Mouse (Mus musculus): ENCODE data around the gene Rptor.

The Rptor gene

DNA sequence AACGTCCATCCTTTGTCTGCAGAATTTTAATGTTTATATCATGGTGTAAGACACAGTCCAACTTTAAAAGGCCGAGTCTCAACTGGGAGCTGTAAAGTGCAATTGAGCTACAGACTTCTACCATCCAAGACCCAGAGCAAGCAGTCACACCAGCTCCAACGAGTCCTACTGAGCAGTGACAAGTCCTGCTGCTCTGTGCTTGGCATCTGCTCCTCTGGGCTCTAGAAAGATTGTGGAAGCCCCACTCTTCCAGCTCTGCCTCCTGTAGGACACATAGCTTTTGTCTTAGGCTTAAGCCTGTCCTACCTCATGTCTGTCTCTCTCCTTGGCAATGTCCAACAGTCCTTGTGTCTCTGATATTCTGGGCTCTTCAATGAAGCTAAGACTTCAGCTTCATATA is 84.6 kb downstream of the Rptor start:
- ChIA-PET CTCF (interaction anchor here in 2 of 4 experiments (0.7 to 1.3 kb wide), 2 partner anchors 8 to 139 kb away, joined by 3 read pairs; no protein-coding TSS in a partner anchor), POLR2A (interaction anchor here in 3 of 4 experiments (0.6 to 2.8 kb wide), 8 partner anchors 10 to 1151 kb away, joined by 3 to 9 read pairs (median 3); no protein-coding TSS in a partner anchor)

DNA sequence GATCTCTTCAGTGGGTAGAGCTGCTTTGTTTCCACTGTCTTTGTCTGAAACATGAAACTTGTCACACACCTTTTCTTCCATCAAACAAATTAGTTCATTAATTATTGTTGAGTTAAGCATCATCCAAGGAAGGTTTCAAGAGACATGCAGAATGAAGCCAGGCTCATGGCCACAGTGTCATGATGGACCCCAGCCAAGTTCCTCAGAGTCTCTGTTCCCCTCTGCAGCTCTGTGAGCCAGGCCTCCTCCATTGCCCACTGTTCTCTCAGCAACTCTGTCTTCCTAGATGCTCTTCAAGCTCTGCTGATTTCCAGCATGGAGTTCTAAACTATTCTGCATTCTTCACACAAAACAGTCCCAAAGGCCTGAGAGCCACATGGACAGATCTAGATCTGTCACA is 85.3 kb downstream of the Rptor start:
- POLR2A ChIA-PET = interaction anchor here in 1 of 4 experiments (0.7 to 2.8 kb wide), 3 partner anchors 10 to 51 kb away, joined by 3 to 9 read pairs (median 5); no protein-coding TSS in a partner anchor
- CTCF ChIA-PET = no interaction called here

DNA sequence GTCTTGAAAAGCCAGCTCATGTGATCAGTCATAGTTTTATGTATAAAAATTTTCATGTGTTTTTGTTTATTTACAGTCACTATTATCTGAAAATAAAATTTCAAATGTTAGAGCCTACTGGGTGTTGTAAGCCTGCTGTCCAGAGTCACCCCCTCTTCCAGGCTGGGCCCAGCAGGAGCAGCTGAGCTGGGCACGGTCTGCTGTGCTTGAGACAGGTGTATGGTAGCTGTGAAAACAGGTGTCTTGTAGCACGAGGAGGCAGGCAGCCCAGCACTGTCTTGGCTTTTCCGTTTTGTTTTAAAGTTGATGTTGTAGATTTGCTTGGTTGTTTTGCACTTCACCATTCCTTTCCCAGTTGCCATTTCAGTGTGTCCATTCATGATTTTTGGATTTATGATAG is 87.2 kb downstream of the Rptor start:
- CTCF ChIA-PET = interaction anchor here in 1 of 4 experiments (0.6 to 1.5 kb wide), 3 partner anchors 17 to 532 kb away, joined by 3 to 4 read pairs (median 3); no protein-coding TSS in a partner anchor
- POLR2A ChIA-PET = interaction anchor here in 3 of 4 experiments (0.6 to 1.9 kb wide), 10 partner anchors 12 to 384 kb away, joined by 3 to 4 read pairs (median 4); no protein-coding TSS in a partner anchor

DNA sequence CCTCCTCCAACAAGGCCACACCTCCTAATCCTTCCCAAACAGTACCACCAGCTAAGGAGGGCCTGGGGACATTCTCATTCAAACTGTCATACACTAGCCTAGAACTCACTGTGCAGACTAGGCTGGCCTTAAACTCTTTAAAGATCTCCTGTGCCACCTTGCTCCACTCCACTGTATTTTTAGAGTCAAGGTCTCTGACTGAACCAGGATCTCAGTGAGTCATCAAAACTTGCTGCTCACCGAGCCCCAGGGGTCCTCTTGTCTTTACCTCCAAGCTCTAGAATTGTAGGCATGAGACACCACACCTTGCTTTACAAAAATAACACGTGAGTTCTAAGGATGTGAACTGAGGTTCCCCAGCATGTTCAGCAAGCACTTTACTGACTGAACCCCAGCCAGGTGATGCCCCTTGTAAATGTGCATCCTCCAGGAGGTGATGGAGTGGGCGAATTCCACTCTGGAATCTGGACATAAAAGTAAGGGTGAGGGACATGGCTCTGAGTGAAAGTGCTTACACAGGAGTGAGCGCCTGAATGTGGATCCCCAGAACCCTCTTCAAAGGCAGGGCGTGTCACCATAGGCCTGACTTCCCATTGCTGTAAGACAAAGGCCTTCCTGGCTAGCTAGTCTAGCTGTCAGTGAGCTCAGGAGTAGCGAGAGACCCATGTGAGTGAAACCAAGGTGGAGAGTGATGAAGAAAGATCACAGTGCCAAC is 89.6 kb downstream of the Rptor start:
- ChIA-PET POLR2A (interaction anchor here in 2 of 4 experiments (0.5 to 2.6 kb wide), 10 partner anchors 13 to 133 kb away, joined by 3 to 11 read pairs (median 4); no protein-coding TSS in a partner anchor), CTCF (interaction anchor here in 2 of 4 experiments (0.6 to 1.3 kb wide), 2 partner anchors 10 to 1342 kb away, joined by 3 to 4 read pairs; no protein-coding TSS in a partner anchor)

DNA sequence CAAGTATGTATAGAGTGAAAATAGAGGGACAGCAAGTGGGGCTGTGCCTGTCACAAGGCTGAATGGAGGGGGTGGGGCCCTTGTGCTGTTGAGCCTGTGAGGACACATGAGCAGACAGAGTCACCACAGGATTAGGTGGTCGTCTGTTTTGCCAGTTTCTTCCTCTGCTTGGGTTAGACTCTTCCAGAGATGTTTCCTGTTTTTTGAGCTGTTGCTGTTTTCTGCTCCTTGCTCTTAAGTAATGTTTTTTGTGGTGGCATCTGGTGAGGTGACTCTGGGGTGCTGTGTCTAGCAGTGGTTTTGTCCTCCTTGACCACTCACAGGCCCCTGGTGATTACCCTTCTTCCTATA is 90.2 kb downstream of the Rptor start:
- ChIA-PET CTCF (interaction anchor here in 2 of 4 experiments (0.7 to 1.3 kb wide), 2 partner anchors 10 to 53 kb away, joined by 4 to 5 read pairs; no protein-coding TSS in a partner anchor), POLR2A (interaction anchor here in 2 of 4 experiments (0.6 to 2.6 kb wide), 10 partner anchors 13 to 134 kb away, joined by 3 to 11 read pairs (median 4); no protein-coding TSS in a partner anchor)

DNA sequence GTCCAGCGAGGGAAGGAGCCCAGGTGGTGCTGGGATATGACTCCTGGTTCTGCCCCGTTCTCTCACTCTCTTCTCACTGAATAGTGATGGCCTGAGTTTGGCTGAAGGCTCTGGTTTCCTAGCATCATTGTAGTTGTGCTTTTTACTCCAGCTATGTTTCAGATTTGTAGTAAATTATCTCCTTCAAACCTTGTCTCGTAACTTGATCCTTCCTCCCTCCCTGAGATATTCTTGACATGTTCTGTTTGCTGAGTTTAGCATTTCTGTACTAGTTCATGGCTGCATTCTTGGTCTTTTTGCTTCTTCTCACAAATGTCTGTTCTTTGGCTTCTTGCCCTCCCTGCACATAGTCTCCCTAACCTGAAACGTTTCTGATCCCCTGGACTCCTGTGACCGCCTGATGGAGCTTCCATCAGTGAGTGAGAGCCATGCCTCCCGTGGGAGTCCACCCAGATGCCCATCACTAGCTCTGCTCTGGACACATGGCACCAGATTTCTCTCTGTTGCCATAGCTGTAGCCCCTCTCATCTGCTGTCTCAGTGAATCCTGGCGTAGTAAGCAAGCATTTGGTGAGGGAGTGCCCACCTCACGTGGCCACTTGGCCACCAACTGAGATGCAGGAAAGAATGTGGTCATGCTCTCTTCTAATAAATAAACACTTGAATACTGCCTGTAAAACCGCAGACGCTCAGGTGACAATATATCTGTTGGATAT is 91.6 kb downstream of the Rptor start:
- CTCF ChIA-PET = interaction anchor here in 1 of 4 experiments (0.6 kb wide), 2 partner anchors 15 to 1759 kb away, joined by 3 to 4 read pairs; no protein-coding TSS in a partner anchor
- POLR2A ChIA-PET = interaction anchor here in 1 of 4 experiments (0.7 to 2.6 kb wide), 6 partner anchors 11 to 248 kb away, joined by 3 to 11 read pairs (median 4); partner anchors contain the start of gene Baiap2

DNA sequence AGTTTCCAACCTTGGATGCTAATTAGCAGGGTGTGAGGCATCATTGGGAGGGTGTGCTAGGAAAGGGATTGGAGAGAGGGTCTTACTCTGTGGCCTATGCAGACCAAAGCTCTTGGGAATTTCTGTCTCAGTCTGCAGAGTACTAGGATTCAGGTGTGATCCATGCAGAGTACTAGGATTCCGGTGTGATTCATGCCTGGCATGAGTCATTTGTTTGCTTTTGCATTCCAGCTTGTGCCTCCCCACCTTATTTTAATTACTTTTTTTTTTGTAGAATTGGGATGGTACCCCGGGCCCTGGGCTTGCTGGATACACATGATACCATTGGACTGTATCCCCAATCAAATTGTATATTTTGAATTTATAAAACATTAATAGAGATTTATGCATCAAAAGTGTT is 93.7 kb downstream of the Rptor start:
- ChIA-PET CTCF (no interaction called here), POLR2A (interaction anchor here in 2 of 4 experiments (0.6 to 0.7 kb wide), 2 partner anchors 28 to 1915 kb away, joined by 3 read pairs; no protein-coding TSS in a partner anchor)

DNA sequence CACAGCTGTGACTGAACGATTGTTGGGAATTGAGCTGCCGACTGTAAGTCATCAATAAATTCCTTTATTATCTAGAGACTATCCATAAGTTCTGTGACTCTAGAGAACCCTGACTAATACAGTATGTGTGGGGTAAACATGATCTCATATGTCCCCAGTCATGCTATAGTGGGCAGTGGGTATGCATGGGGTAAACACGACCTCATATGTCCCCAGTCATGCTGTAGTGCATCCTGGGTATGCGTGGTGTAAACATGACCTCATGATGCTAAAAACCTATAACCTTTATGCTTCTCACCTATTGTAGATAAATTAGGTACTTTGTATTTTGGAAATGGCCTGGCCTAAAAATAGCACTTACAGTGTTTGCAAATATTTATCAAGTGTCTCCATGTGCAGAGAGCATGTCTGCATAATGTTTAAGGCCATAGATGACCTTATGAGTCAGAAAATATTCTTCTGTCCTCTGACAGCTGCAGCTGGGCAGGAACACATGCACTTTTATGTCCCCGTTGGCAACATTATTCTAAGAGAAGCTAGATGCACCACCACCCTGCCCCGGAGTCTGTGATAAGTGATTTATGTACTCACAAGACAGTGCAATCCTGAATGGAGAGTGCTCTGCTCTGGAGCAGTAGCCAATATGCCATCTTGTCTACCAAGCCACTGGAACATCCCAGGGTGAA is 102.8 kb downstream of the Rptor start:
- CTCF ChIA-PET = no interaction called here
- POLR2A ChIA-PET = interaction anchor here in 2 of 4 experiments (0.7 to 1.7 kb wide), 3 partner anchors 12 to 133 kb away, joined by 3 to 5 read pairs (median 3); no protein-coding TSS in a partner anchor

DNA sequence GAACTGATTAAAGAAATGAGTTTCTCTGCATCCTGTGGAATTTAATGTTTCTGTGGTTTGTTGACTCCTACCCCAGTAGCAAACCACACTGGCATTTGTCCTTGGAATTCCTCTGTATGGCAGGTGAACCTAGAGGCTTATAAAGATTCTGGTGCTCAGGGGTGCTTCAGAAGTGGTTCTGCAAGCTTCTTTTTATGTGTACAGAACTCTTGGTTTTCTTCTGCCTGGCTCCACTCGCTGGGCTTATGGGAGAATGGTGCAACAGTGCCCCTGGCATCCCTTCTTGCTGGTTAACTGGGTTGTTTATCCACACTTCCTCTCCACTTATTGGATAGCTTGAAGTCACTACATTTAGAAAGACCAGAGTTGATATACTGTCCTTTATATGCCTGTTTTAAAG is 104.6 kb downstream of the Rptor start:
- POLR2A ChIA-PET = interaction anchor here in 2 of 4 experiments (0.6 to 1.7 kb wide), 5 partner anchors 9 to 67 kb away, joined by 3 to 5 read pairs (median 4); no protein-coding TSS in a partner anchor
- CTCF ChIA-PET = no interaction called here

DNA sequence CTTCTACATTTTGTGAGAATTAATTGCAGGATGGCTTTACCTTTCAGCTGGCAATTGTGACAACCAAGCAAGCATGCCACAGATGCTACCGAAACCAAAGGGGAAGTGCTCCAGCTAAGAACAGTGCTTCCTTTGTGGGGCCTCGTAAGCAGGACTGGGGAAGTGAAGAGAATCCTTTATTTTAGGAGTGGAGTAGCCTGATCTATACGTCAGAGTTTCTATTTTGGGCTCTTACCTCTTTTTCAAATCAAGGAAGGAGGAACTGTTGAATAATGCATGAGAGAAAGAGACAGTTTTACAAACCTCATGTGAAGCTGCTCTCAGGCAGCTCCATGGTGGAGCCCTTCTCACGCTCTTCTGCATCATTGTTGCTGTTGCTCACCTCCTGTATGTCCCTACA is 106.5 kb downstream of the Rptor start:
- ChIA-PET CTCF (interaction anchor here in 1 of 4 experiments (0.7 kb wide), 1 partner anchor 15 kb away, joined by 3 read pairs; no protein-coding TSS in a partner anchor), POLR2A (interaction anchor here in 1 of 4 experiments (1.2 kb wide), 1 partner anchor 15 kb away, joined by 6 read pairs; no protein-coding TSS in a partner anchor)

DNA sequence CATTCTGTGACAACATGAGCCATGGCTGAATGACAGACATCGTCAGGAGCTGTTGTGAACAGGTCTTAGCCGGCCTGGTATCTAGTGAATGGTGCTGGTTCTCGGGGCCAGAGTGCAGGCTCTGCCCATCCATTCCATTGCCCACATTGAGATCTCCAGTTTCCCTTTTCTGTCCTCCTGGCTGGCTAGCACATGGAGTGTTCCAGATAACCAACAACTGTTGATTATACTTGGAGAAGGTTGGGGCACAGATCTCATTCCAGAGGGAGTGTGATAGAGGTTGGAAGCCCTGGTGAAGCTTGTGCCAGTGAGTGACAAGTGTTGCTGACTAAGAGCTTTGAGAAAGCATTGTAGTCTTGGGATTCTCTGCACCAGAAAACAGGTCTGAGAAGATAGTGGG is 107.6 kb downstream of the Rptor start:
- POLR2A ChIA-PET = no interaction called here
- CTCF ChIA-PET = no interaction called here

DNA sequence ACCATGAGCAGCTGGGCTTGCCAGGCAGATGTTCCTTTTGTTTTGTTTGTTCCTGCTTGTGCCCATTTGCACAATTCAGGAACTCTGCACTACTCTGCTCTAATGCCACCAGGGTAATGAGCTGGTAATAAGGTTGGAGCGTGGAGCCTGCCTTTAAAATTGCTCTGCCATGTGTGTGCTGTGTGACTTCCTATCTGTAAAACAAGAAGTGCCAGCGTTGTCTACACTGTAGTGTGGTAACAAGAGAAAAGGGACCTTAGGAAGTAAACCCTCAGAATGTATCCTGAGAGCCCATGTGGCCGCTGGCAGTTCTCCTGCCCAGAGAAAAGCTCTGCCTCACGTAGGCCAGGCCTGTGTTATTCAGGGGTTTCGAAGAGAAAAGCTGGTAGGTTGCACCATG is 108.1 kb downstream of the Rptor start:
- CTCF ChIA-PET = no interaction called here
- POLR2A ChIA-PET = interaction anchor here in 1 of 4 experiments (1.0 kb wide), 1 partner anchor 45 kb away, joined by 4 read pairs; no protein-coding TSS in a partner anchor

DNA sequence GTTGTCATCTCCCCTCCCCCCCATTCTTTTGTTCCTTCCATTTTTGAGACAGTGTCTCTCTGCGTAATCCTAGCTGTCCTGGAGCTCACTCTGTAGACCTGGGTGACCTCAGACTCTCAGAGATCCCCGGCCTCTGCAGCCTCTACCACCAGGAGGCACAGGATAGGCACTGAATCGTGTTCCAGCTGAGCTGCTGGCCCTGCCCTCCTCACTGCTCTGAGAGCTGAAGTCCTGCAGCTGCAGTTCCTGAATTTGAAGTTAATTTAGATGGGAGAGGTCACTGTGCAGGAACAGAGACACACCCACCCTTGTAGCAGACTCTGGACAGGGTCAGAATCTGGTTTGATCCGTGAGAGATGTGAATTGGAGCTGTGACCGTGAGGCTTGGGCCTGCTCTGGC is 112.7 kb downstream of the Rptor start:
- CTCF ChIA-PET = no interaction called here
- POLR2A ChIA-PET = interaction anchor here (0.5 to 1.9 kb wide), 11 partner anchors 9 to 156 kb away, joined by 3 to 6 read pairs (median 3); no protein-coding TSS in a partner anchor

DNA sequence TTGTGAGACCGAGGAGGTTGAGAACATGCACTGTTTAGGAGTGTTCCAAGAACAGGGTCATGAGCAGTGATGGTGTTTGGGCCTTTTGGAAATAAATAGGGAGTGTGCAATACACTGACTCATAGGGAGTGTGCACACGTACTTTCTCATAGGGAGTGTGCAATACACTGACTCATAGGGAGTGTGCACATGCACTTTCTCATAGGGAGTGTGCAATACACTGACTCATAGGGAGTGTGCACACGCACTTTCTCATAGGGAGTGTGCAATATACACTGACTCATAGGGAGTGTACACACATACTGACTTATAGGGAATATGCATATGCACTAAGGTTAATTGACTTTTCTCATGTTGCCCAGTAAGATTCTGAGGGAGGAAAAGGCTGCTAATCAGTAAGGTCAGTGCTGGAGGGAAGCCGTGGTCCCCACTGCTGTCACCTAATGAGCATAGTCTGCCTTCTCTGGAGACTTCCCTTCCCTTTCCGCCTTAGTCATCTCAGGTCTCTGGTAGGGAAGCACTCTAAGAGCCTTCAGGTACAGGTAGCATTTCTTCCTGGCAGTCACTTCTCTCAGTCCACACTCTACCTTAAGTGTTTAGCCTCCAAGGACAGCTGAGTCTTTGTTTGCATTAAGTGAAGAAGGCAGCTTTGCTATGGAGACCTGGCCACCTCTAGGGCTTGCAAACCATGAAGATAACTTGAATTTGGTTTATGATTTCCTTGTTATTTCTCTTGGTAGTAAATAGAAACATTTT is 113.3 kb downstream of the Rptor start:
- POLR2A ChIA-PET = interaction anchor here in 3 of 4 experiments (0.7 to 2.0 kb wide), 10 partner anchors 9 to 155 kb away, joined by 3 to 7 read pairs (median 4); no protein-coding TSS in a partner anchor
- CTCF ChIA-PET = no interaction called here

DNA sequence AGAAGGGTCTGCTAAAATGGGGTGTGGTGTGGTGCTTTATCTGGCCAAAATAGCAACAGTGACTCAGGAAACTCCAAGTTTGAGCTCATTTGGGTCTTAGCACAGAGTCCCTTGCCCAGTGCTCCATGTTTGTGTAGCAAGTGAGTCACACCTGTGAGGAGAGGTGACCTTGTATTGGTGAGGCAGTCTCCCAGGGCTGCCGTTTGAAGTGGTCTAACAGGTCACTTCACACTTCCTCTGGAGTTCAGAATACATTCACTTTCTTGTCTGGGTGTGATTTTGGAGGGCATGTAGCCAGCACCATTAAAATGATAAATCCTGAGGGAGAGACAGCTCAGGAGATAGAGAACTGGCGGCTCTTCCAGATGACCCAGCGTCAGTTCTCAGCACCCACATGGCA is 115.4 kb downstream of the Rptor start:
- ChIA-PET CTCF (interaction anchor here in 2 of 4 experiments (0.6 to 0.7 kb wide), 2 partner anchors 377 to 1637 kb away, joined by 3 to 4 read pairs; no protein-coding TSS in a partner anchor), POLR2A (interaction anchor here in 1 of 4 experiments (2.0 kb wide), 1 partner anchor 24 kb away, joined by 7 read pairs; no protein-coding TSS in a partner anchor)

DNA sequence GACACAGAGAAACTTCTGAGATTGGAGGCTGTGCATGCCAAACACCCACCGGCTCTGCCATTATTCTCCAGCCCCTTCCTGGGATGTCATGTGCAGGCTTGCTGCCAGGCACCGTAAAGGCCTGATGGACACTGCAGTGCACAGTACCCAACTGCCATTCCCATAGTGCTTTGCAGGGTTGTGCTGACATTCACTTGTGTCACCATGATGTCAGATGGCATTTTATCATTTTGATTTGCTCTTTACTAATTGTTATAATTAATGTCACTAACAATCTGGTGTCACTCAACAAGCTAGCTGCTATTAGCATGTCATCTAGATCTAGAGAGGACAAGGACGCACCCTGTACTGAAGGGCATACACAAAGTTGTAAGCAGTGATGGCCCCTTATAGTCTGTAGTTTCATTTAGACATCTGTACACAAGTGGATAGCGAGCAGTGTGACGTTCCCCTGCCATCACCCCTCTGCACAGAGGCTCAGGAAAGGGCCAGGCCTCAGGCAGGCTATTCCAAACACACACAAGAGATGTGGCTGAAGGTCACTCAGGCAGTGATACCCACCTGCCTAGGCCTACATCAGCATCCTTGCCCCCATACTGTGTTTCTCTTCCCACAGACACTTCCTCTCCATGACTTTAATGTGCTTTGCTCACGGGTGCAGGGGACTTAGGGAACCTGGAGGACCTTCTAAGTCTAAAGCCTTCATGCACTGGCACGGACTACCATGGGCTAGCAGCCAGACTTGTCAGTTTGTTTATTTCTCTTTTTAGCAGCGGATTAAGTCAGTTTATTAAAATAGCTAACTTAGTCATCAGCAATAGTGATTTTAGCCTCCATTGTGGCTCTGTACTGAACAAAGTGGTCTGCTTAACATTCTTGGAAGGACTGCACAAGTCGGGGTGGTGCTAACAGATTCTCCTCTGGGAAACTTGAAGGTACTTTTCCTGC is 117.7 kb downstream of the Rptor start:
- CTCF ChIA-PET = interaction anchor here in 1 of 4 experiments (0.6 kb wide), 1 partner anchor 43 kb away, joined by 3 read pairs; no protein-coding TSS in a partner anchor
- POLR2A ChIA-PET = no interaction called here

DNA sequence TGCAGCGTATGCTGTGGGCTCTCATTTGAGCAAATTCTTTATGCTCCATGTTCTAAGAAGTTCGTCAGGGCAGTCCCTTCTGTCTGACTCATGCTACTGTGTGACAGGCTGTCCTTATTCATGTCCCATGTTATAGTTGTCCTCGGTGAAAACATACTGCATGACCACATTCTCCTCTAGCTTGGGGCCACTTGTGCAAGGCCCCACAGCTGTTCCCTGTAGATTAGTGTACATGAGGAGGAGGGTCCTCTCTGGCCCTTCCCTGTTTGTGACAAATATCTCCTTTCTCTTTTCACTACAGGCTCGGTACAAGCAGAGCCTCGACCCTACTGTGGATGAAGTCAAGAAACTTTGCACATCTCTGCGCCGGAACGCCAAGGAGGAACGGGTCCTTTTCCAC is 122.0 kb downstream of the Rptor start:
- CTCF ChIA-PET = no interaction called here
- POLR2A ChIA-PET = interaction anchor here in 3 of 4 experiments (1.0 to 1.6 kb wide), 3 partner anchors 9 to 28 kb away, joined by 3 read pairs; no protein-coding TSS in a partner anchor

Data from embryonic stem cell, embryonic (primary cell).